ENCODE assay signal across 8 mouse cellular contexts in the genomic region with DNA sequence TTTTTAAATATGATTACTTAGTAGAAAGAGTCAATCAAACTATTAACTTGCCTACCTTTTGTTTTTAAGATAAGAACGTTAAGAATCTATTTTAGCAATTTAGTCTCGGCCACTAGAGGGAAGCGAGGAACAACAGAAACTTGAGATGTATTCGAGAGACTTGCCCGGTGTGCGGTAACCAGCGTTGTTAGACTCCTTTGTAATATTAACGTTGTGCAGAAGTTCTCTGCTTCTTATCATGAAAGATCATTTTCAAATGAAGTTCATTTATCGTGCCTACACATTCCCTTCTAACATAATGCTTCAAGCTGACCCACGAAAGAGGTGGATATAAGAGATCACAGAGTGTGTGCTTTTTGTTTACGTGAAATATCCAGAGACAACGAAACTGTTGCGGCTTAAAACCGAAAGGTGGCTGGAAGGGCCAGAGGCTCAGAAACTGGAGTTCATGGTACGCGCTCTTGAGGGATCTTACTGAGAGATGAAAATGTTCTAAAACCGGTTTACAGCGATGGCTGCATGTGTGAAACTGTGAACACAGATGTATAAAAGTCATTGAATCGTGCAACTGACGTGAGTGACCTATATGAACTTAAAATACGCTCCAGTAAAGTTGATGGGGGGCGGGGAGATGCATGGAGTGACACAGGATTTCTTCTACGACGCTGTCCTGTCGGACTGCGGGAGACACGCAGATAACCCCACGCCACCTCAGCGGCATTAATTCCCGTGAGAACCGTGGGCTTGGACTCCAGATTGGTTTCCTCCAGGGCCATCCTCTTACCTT. TPM values are rescaled to one million over a fixed set of nuclear protein-coding genes. Genes with fewer than 3 reads are reported as not detected.
A peak's percentile ranks its signal among the peaks of the same experiment; 100 is the strongest.
DNase-seq lines count a peak whose midpoint lies in the region; ATAC-seq and TF ChIP-seq lines count a peak whose summit lies in the region.

No protein-coding gene starts in this region.

- peak; percentile 82 for DNase-seq in 416B (ENCODE audit: low read depth)
- peak; percentile 57 for DNase-seq in CH12.LX (ENCODE audit: extremely low read depth)
- peak; percentile 44 for DNase-seq in hindbrain, embryonic 11.5 days (ENCODE audit: low spot score)
- no peak for DNase-seq in liver, embryonic 11.5 days (ENCODE audit: low spot score)
- DNase-seq in layer of hippocampus, adult 9-10 months (ENCODE audit: low spot score) = no peak
- no peak for DNase-seq in layer of hippocampus, postnatal 36 days

- H3K36me3 ChIP-seq in CH12.LX (replicated peaks in 1 of 2; ENCODE audit: control insufficient read depth in 1 of 2, insufficient read depth in 1 of 2, low read length in 1 of 2) = no peaks in the 10 kb centered on the region
- no peaks in the 10 kb centered on the region for H3K36me3 ChIP-seq in embryonic facial prominence, embryonic 12.5 days
- no peaks in the 10 kb centered on the region for H3K36me3 ChIP-seq in hindbrain, embryonic 11.5 days (ENCODE audit: control insufficient read depth, insufficient read depth, low read length)
- no peaks in the 10 kb centered on the region for H3K36me3 ChIP-seq in liver, embryonic 11.5 days (ENCODE audit: control insufficient read depth, insufficient read depth, low read length)

- WGBS in embryonic facial prominence, embryonic 12.5 days = 36% methylated on average over 31 of the region's 31 CpGs
- WGBS in hindbrain, embryonic 11.5 days = 53% methylated on average over 31 of the region's 31 CpGs
- 33% methylated on average over 31 of the region's 31 CpGs for WGBS in liver, embryonic 11.5 days

- TF ChIP-seq RAD21 in CH12.LX (IDR thresholded peaks at IDR 0.05; ENCODE audit: low read depth, low read length) = peak; percentile 63

- peaks cover 3% of the 10 kb centered on the region for H3K9me3 ChIP-seq in CH12.LX (replicated peaks; ENCODE audit: low read length)
- no peaks in the 10 kb centered on the region for H3K9me3 ChIP-seq in embryonic facial prominence, embryonic 12.5 days
- no peaks in the 10 kb centered on the region for H3K9me3 ChIP-seq in hindbrain, embryonic 11.5 days (ENCODE audit: control insufficient read depth, low read length)
- no peaks in the 10 kb centered on the region for H3K9me3 ChIP-seq in liver, embryonic 11.5 days (ENCODE audit: control insufficient read depth, low read length)

- peak; percentile 24 to 80; a peak in 2 of 4 replicates for TF ChIP-seq CTCF in CH12.LX (conservative IDR thresholded peaks at IDR 0.05 in 1 of 2, IDR thresholded peaks at IDR 0.05 in 1 of 2; ENCODE audit: low read depth in 2 of 2, low read length in 2 of 2)

- H3K27me3 ChIP-seq in CH12.LX (replicated peaks) = no peaks in the 10 kb centered on the region
- no peaks in the 10 kb centered on the region for H3K27me3 ChIP-seq in embryonic facial prominence, embryonic 12.5 days
- H3K27me3 ChIP-seq in hindbrain, embryonic 11.5 days (ENCODE audit: control insufficient read depth, insufficient read depth, low read length) = no peaks in the 10 kb centered on the region
- no peaks in the 10 kb centered on the region for H3K27me3 ChIP-seq in liver, embryonic 11.5 days (replicated peaks; ENCODE audit: control insufficient read depth, insufficient read depth, low read length)

- H3K27ac ChIP-seq in CH12.LX (ENCODE audit: insufficient read depth, low read depth) = peak overlapping the region; percentile 38
- H3K27ac ChIP-seq in embryonic facial prominence, embryonic 12.5 days = no peak overlapping the region
- H3K27ac ChIP-seq in hindbrain, embryonic 11.5 days (ENCODE audit: low read depth, low read length) = no peak overlapping the region
- peak overlapping the region; percentile 2; the same call in 1 of the 2 replicates for H3K27ac ChIP-seq in liver, embryonic 11.5 days (ENCODE audit: low read depth, low read length)

- H3K4me1 ChIP-seq in CH12.LX (ENCODE audit: control insufficient read depth in 1 of 2, insufficient read depth in 2 of 2) = peaks cover 0 to 17% of the 10 kb centered on the region in 2 experiments; a peak in 2 of 4 replicates
- 0 out of 2 replicates have a peak, but pooled peaks cover 3% of the 10 kb centered on the region for H3K4me1 ChIP-seq in embryonic facial prominence, embryonic 12.5 days
- H3K4me1 ChIP-seq in hindbrain, embryonic 11.5 days (replicated peaks; ENCODE audit: control insufficient read depth, insufficient read depth, low read length) = no peaks in the 10 kb centered on the region
- H3K4me1 ChIP-seq in liver, embryonic 11.5 days (replicated peaks; ENCODE audit: control insufficient read depth, insufficient read depth, low read length) = peaks cover 13% of the 10 kb centered on the region

- peak overlapping the region; percentile 41 for H3K9ac ChIP-seq in CH12.LX (ENCODE audit: insufficient read depth, low read depth)
- H3K9ac ChIP-seq in embryonic facial prominence, embryonic 12.5 days = no peak overlapping the region
- H3K9ac ChIP-seq in hindbrain, embryonic 11.5 days (ENCODE audit: low read depth, low read length) = no peak overlapping the region
- peak overlapping the region; percentile 46 for H3K9ac ChIP-seq in liver, embryonic 11.5 days (ENCODE audit: low read depth, low read length)

- H3K4me3 ChIP-seq in CH12.LX (replicated peaks in 1 of 3; ENCODE audit: low read depth in 2 of 3, low read length in 2 of 3, poor library complexity in 1 of 3) = peak overlapping the region; percentile 45 to 88 (median 47)
- peak overlapping the region; percentile 28 for H3K4me3 ChIP-seq in embryonic facial prominence, embryonic 12.5 days
- H3K4me3 ChIP-seq in hindbrain, embryonic 11.5 days (ENCODE audit: low read depth, low read length) = peak overlapping the region; percentile 3; the same call in 1 of the 2 replicates
- peak overlapping the region; percentile 40 for H3K4me3 ChIP-seq in liver, embryonic 11.5 days (ENCODE audit: low read depth, low read length)

- no peak for ATAC-seq in embryonic facial prominence, embryonic 12.5 days (ENCODE audit: insufficient number of reproducible peaks, insufficient read depth, low FRiP score, low TSS enrichment)
- ATAC-seq in hindbrain, embryonic 11.5 days (ENCODE audit: low FRiP score) = no peak
- ATAC-seq in liver, embryonic 11.5 days (replicated peaks; ENCODE audit: low FRiP score) = no peak; the same call in 1 of the 2 replicates
- 0 out of 2 replicates have a peak, but pooled peaks have one; percentile 8 for ATAC-seq in monocyte, adult 5-6 weeks (replicated peaks; ENCODE audit: insufficient number of reproducible peaks, low FRiP score, low TSS enrichment, poor library complexity, severe bottlenecking)

- H3K4me2 ChIP-seq in CH12.LX (ENCODE audit: insufficient read depth, low read depth, poor library complexity, severe bottlenecking) = peak overlapping the region; percentile 39
- peak overlapping the region; percentile 43 for H3K4me2 ChIP-seq in embryonic facial prominence, embryonic 12.5 days (replicated peaks)
- H3K4me2 ChIP-seq in hindbrain, embryonic 11.5 days (replicated peaks; ENCODE audit: low read depth, low read length) = no peak overlapping the region; the same call in 1 of the 2 replicates
- peak overlapping the region; percentile 69 for H3K4me2 ChIP-seq in liver, embryonic 11.5 days

- no peak for TF ChIP-seq POLR2A in CH12.LX (IDR thresholded peaks at IDR 0.05; ENCODE audit: low read depth, low read length)

- in situ Hi-C loops in CH12.LX (cut with MboI; ENCODE audit: low pct_ligation_motif_present, low pct_unique_long_range_greater_than_20kb, low sequenced_read_pairs) = loop anchor here (5.0 kb wide), 1 partner anchor 34 kb away; no protein-coding TSS in a partner anchor

- no peaks in the 10 kb centered on the region for H3K79me2 ChIP-seq in CH12.LX (replicated peaks; ENCODE audit: control insufficient read depth, extremely low read depth, insufficient read depth, poor library complexity, severe bottlenecking)

- no peak for TF ChIP-seq EP300 in CH12.LX (IDR thresholded peaks at IDR 0.05; ENCODE audit: low read length)

- dilution Hi-C loops in CH12.LX (cut with MboI; ENCODE audit: extremely low pct_ligation_motif_present, extremely low pct_unique_long_range_greater_than_20kb, low sequenced_read_pairs) = no loop called here

RNA-seq across cellular contexts. Expression of a gene that starts 18.5 kb away (rescaled TPM):
- not detected in 2 replicates for total RNA-seq in CH12.LX (2012; rRNA removed)
- not detected in 2 replicates for total RNA-seq in CH12.LX (2014; rRNA removed)
- 0.23 TPM in 1 of 2 replicates, not detected in the other for polyA plus RNA-seq in CH12.LX (2012; ENCODE audit: insufficient read length, low read depth)
- 8.6 and 12.6 TPM in 2 replicates for polyA plus RNA-seq in embryonic facial prominence, embryonic 12.5 days (2016; fragmentation: Nextera tagmentation; extraction: Ambion mirVana)
- polyA plus RNA-seq in hindbrain, embryonic 11.5 days (2014; fragmentation: Nextera tagmentation; extraction: Ambion mirVana) = 4.0 and 5.5 TPM in 2 replicates
- polyA plus RNA-seq in liver, embryonic 11.5 days (2014; fragmentation: Nextera tagmentation; extraction: Ambion mirVana) = 4.6 and 5.2 TPM in 2 replicates
- total RNA-seq in monocyte, adult 5-6 weeks (2017) = 1.5 TPM in 1 of 3 replicates, not detected in the others
- total RNA-seq in layer of hippocampus, postnatal 36 days (2021) = not detected

RNA-seq across cellular contexts. Expression of a gene that starts 30.7 kb away (rescaled TPM):
- total RNA-seq in CH12.LX (2012; rRNA removed) (213 and 233 TPM in 2 replicates), CH12.LX (2014; rRNA removed) (206 and 234 TPM in 2 replicates)
- 109 and 159 TPM in 2 replicates for polyA plus RNA-seq in CH12.LX (2012; ENCODE audit: insufficient read length, low read depth)
- polyA plus RNA-seq in embryonic facial prominence, embryonic 12.5 days (2016; fragmentation: Nextera tagmentation; extraction: Ambion mirVana) = 685 and 686 TPM in 2 replicates
- polyA plus RNA-seq in hindbrain, embryonic 11.5 days (2014; fragmentation: Nextera tagmentation; extraction: Ambion mirVana) = 714 and 715 TPM in 2 replicates
- 692 and 701 TPM in 2 replicates for polyA plus RNA-seq in liver, embryonic 11.5 days (2014; fragmentation: Nextera tagmentation; extraction: Ambion mirVana)
- total RNA-seq in monocyte, adult 5-6 weeks (2017) = 31.4 to 81.5 TPM (median 60.3 TPM) in 3 replicates
- total RNA-seq in layer of hippocampus, postnatal 36 days (2021) = 100 to 1,000 TPM; 323 to 359 TPM

RNA-seq across cellular contexts. Expression of a gene that starts 36.9 kb away (rescaled TPM):
- total RNA-seq in CH12.LX (2012; rRNA removed) (27.6 and 34.1 TPM in 2 replicates), CH12.LX (2014; rRNA removed) (59.0 and 59.9 TPM in 2 replicates)
- polyA plus RNA-seq in CH12.LX (2012; ENCODE audit: insufficient read length, low read depth) = 85.8 and 95.3 TPM in 2 replicates
- polyA plus RNA-seq in embryonic facial prominence, embryonic 12.5 days (2016; fragmentation: Nextera tagmentation; extraction: Ambion mirVana) = 58.0 and 65.4 TPM in 2 replicates
- 56.6 and 59.3 TPM in 2 replicates for polyA plus RNA-seq in hindbrain, embryonic 11.5 days (2014; fragmentation: Nextera tagmentation; extraction: Ambion mirVana)
- 48.4 and 50.6 TPM in 2 replicates for polyA plus RNA-seq in liver, embryonic 11.5 days (2014; fragmentation: Nextera tagmentation; extraction: Ambion mirVana)
- 61.2 to 95.8 TPM (median 67.4 TPM) in 3 replicates for total RNA-seq in monocyte, adult 5-6 weeks (2017)
- total RNA-seq in layer of hippocampus, postnatal 36 days (2021) = 10 to 100 TPM; 49.3 to 56.6 TPM

RNA-seq across cellular contexts. Expression of a gene that starts 37.6 kb away (rescaled TPM):
- total RNA-seq in CH12.LX (2012; rRNA removed) (30.5 and 31.2 TPM in 2 replicates), CH12.LX (2014; rRNA removed) (41.2 and 42.8 TPM in 2 replicates)
- 30.1 and 32.2 TPM in 2 replicates for polyA plus RNA-seq in CH12.LX (2012; ENCODE audit: insufficient read length, low read depth)
- polyA plus RNA-seq in embryonic facial prominence, embryonic 12.5 days (2016; fragmentation: Nextera tagmentation; extraction: Ambion mirVana) = 48.2 and 54.8 TPM in 2 replicates
- 45.4 and 48.7 TPM in 2 replicates for polyA plus RNA-seq in hindbrain, embryonic 11.5 days (2014; fragmentation: Nextera tagmentation; extraction: Ambion mirVana)
- 36.5 and 37.9 TPM in 2 replicates for polyA plus RNA-seq in liver, embryonic 11.5 days (2014; fragmentation: Nextera tagmentation; extraction: Ambion mirVana)
- total RNA-seq in monocyte, adult 5-6 weeks (2017) = 183 to 185 TPM (median 183 TPM) in 3 replicates
- 10 to 100 TPM; 50.2 to 52.0 TPM for total RNA-seq in layer of hippocampus, postnatal 36 days (2021)

Comparison
In these comparisons a context has a peak if more than half of its experiments do, and no peak if none do; other contexts are left out.
1. DNase-seq: peak in 416B (single experiment), CH12.LX (single experiment) and hindbrain, embryonic 11.5 days (single experiment); none in liver, embryonic 11.5 days (single experiment), layer of hippocampus, adult 9-10 months (single experiment) and layer of hippocampus, postnatal 36 days (0 of 2).
2. H3K27ac ChIP-seq: peak in CH12.LX (single experiment) and liver, embryonic 11.5 days (single experiment); none in embryonic facial prominence, embryonic 12.5 days (single experiment) and hindbrain, embryonic 11.5 days (single experiment).
3. H3K9ac ChIP-seq: peak in CH12.LX (single experiment) and liver, embryonic 11.5 days (single experiment); none in embryonic facial prominence, embryonic 12.5 days (single experiment) and hindbrain, embryonic 11.5 days (single experiment).
4. Peak in every context shown above with its lines, with median percentiles within 50 percentile points of each other: H3K4me3 ChIP-seq.